Mouse (Mus musculus): ENCODE measurements around the gene Neurl3.

Gene Neurl3

DNA sequence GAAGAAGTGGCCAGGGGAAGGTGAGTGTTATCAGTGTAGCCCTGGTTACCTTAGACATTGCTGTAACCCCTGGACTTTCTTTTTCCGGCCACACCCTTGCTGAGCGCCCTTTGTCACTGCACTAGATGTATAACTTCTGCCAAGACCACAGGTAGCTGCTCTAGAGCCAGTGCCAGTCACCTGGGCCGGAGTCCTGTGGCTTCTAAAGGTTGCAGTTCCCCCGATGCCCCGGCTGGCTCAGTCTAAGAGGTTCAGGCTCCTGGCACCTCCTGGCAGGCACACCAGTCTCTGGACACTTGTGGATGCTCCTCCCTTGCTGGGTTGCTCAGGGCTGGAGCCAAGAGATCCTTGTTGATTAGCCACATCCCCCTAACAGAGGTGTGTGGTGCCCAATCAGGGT is at the start of gene Neurl3:
Gene Neurl3, minus strand, starts transcription at position 225 of the 400 bp plus-strand sequence.
- in situ Hi-C loops (cut with MboI, MseI): no loop called here

DNA sequence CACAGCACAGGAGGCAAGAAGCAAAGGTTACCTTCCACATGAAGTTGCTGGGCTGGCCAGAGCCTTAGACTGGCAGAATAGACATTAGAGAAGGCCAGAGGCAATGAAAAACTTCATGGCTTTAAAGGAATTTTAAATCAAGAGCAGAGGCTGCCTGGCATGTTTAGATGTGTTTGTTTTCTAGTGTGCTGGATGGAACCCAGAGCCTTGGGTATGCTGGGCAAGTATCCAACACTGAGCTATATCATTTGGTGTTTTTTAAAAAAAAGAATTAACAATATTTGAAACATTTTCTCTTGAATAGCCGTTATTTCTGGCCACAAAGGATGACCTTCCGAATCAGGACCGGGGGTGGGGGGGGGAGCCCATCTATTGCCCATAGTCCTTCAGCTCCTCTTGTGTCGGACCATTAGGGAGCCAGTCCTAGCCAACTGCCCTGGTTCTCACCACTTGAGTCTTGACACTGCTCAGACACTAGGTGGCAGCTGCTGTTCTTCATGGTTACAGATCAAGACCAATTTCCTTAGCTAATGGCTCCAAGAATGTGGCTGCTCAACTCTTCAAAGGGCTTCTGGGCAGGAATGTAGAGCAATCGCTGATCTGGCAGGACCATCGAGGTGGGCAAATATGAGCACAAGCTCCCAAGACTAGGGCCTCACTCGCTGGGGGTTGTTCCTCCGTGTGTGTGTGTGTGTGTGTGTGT is 49.4 kb upstream of the Neurl3 start:
- in situ Hi-C loops (cut with MboI, MseI): no loop called here

DNA sequence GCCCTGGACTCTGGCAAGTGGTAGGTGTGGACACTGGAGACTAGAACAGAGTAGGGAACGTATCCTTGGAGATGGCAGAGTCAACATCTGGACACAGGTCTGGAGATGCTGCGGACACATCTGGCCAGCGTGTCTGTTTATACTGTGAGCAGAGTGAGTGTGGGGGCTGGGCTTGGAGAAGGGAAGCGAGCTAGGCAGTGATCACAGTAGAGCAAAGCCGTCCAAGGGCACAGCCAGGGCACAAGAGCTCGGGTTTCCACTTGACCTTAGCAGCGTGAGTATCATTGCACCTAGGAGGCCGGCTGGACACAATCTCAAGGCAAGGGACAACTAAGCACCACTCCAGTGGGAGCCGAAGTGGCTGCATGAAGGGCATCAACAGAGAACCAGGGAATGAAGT is 48.6 kb upstream of the Neurl3 start:
- in situ Hi-C loops (cut with MboI, MseI): no loop called here

DNA sequence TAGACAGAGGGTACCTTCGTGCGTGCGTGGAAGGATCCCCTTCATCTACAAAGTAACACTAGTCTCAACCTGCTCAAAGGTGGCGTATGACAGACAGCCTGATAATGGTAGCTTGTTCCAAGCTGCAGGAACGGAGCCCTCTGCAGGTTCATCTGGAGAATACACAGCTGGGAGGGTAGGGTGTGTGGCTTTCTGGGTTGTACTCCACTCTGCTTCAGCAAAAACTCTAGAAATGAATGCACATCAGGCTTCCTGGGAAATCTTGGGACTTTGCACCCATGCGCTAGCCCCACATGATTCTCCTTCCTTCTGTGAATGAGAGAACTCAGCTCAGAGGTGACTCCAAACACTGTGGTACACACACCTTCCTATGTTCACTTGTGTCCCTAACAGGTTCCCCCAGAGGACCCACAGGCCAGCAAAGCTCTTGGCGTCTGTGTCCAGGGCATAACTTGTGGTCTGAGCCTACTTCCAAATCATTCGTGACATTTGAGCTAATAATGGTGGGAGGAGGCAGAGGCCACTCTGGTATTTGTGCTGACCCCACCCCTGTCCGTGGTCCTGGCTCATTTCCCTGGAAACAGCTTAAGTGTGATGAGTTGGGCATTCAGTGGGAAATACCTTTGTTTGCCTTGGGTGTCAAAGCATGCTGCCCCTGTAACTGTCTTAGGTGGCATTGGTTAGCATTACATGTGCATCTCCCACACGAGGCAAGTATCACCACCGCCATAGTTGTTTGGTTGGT is 47.5 kb upstream of the Neurl3 start:
- in situ Hi-C loops (cut with MboI, MseI): no loop called here

DNA sequence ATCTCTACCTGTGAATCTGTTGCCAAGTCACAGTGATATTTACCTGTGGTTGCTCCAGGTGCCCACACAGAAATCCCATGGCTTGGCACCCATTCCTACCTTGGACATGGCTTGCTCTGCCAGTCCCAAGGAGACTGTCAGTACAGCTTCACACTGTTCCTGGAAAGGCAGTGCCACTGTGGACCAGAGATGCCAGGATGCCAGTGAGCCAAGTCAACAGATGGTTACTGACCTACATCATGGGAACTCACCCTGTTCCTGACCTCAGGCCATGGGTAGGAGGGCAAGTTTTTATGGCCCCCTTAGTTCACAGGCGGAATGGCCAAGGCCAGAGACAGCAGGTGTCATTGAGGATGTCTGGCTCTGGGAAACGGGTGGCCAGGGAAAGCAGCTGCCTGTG is 46.7 kb upstream of the Neurl3 start:
- in situ Hi-C loops (cut with MboI, MseI): no loop called here

DNA sequence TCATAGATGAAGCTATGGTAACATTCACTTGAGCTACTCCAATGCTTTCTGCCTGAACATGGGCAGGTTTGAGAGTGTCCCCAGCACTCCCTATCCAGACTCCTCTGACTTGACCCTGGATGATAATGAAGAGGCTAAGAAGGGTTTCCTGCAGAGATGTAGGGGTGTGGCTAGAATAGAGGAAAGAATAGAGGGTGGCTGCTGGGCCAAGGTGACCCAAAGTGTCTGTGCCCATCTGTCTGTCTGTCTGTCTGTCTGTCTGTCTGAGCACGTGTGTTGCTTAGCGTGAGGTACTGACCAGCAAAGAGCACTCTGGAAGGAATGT is 41.3 kb upstream of the Neurl3 start:
- in situ Hi-C loops (cut with MboI, MseI): no loop called here

DNA sequence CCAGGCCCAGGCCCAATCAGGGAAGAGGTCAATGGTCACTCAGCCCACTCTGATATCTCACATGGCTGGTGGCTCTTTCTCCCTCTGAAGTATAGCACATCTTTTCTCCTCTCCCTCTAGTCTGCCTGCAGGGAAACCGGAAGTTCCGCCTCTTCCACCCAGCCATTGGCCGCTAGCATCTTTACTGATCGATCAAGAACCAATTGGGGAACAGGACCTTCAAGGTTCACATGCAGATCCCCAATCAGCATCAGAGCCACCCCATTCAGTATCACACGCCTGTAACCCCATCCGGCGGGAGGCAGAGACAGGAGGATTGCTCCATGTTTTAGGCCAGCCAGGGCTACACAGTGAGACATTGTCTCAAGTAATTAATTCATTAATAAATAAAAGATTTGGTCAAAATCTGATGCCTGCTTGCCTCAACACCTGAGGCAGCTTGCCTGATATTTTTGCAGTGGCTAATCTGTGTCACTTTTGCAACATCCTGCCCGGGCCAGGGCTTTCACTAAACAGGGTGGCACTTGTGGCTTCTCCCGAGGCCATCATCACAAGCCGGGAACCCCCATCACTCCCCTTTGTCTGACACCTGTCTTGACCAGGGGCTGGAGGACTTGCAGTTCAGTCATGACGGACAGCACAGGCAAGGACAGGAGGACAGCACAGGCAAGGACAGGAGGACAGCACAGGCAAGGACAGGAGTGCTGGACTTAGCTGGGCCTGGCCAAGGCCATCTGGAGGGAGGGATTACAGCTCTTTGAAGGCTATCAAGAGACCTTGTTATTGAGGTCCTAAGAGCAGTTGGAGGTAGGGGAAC is 40.7 kb upstream of the Neurl3 start:
- in situ Hi-C loops (cut with MboI, MseI): no loop called here

DNA sequence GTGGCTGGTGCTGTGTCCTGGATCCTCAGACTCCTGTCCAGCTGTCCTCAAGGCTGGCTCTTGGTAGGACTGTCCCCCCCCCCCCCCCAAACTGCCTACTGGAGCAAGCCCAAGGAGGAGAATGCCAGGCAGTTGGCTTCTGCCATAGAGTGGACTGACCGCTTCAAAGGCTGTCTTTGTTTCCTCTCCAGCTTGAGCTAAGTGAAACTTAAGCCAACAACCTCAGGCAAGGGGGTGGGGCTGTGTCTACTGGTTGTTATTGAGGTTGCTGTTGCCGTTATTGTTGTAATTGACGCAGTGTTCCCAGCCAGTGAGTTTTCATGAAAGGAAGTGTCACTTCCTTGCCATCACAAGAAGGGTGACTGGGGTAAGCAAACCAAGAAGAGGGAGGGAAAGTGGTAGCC is 35.0 kb upstream of the Neurl3 start:
- in situ Hi-C loops (cut with MboI, MseI): no loop called here

DNA sequence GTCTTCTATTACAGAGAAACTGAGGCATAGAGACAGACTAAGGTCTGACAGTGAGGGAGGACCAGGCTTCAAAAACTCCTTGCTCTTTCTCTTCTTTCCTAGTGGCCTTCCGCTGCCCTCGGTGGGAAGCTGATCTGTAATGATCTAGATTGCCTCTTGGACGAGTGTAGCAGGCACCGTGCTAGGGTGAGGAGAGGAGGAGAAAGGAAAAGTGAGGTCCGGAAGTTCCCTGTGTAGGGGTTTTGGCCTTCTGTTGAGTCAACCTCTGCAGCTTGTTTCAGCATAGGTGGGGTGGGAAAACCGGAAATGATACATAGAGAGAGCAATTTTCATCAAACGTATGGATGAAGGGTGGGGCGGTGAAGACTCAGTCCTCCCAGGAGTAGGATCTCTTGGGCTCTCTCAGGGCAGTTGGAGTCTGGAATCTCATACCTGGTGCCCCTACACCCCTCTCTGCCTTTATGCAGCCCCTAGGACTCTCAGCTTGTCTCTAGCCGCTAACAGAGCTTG is 34.5 kb upstream of the Neurl3 start:
- in situ Hi-C loops (cut with MboI, MseI): no loop called here

DNA sequence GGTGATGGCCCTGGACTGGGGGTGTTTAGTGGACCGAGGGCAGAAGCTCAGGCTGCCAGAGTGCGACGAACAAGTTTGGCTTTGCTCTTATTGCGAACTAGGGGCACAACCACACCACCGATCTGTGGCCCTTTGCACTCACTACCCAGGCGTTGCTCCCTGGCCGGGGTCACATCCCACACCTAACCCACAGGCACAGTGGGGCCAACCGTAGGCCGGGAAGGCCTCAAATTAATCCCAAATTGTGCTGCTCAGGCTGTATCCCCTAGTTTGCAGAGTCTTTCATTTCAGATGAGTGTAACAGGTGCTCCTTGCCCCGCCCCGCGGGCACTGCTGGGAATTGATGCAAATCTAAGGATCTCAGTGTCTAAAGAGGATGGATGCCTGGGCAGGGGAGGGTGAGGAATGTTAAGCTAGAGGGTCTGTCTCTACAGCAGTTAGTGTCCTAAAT is 34.0 kb upstream of the Neurl3 start:
- in situ Hi-C loops (cut with MboI, MseI): no loop called here

DNA sequence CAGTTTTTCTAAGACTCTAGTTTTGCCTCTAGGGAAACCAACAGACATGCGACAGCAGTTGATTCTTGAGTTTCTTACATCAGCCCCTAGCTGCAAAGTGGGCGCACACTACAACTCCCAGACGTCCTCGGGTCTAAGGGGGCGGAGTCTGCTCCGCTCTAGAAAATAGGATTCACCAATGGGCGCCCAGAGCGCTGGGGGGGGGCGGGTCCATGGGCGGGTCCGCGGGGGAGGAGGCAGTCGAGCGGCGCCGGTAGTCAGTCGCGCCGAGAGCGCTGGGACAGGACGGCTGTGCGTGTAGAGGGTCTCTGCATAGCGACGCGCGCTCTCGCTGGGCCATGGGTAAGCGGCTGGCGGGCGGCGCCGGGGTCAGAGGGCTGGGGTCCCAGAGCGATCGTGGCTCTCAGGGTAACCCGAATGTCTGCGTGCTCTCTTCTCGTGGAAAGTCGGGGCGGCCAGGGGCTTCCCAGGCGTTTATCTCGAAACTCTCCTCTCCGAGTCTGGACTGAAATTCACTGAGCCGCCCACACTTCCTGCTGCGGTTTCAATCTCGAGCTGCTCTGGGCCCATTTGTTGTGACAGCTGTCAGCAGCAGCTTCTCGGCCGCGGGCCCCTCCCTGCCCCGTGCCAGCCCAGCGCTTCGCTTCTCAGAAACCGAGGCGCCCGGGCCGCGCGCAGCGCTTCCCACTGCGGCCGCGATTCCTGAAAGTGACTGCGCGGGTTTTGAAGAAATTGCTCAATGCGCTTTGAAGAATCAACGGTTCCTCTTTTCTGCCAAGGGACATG is 33.2 kb upstream of the Neurl3 start, which contains the start of gene Arid5a:
Gene Arid5a, plus strand, starts transcription at position 239 of the 786 bp plus-strand sequence.
- in situ Hi-C loops (cut with MboI, MseI): no loop called here

DNA sequence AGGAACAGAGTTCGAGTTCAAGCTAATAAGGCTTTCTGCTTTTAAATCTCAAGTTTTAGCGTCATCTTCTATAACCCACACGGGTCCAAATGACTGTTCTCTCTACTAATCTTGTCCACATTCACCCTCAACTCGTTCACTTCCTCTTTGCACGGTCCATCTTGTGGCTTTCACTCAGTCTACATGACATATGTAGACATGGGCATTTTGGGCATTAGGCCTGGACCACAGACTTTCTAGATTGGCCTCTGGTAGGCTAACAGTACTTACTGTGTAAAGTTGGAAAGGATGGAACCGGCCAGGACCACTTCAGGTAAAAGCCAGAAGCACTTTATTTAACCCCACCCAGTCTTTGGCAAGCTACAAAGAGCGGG is 32.6 kb upstream of the Neurl3 start:
- in situ Hi-C loops (cut with MboI, MseI): no loop called here

DNA sequence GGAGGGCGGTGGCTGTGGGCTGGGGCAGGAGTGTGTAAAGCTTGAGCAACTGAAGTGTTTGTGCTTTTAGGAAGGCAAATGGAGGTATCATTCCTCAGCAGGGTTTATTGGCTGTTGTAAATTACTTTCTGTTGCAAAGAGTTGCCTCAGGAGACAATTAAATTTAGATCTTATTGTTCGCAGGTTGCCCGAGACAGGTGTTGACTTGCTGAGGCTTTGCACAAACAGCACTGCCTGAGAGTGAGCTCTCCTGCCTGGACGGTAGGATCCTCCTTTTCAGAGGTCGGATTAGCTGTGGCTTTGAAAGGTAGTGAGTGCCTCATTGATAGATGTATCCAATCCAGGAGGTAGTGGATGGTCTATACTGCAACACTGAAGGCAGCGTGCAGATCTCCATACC is 31.6 kb upstream of the Neurl3 start:
- in situ Hi-C loops (cut with MboI, MseI): no loop called here

DNA sequence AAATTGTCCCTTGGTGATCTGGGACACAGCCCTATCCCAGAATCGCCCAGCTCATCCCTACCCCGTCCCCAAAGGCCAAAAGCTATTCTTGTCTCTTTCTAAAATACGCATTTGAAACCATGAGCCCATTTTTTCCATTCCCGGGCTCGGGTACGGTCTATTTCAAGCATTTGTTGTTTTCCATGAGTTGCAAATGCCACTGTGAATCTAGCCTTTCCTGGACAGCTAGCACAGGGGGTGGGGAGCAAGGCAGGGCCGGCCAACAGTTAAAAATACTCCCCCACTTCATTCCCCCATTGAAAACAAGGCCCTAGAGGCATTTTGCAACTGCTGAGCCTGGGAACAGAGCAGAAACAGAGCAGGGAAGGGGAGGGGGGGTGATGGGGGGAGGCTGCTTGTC is 30.3 kb upstream of the Neurl3 start:
- in situ Hi-C loops (cut with MboI, MseI): no loop called here

DNA sequence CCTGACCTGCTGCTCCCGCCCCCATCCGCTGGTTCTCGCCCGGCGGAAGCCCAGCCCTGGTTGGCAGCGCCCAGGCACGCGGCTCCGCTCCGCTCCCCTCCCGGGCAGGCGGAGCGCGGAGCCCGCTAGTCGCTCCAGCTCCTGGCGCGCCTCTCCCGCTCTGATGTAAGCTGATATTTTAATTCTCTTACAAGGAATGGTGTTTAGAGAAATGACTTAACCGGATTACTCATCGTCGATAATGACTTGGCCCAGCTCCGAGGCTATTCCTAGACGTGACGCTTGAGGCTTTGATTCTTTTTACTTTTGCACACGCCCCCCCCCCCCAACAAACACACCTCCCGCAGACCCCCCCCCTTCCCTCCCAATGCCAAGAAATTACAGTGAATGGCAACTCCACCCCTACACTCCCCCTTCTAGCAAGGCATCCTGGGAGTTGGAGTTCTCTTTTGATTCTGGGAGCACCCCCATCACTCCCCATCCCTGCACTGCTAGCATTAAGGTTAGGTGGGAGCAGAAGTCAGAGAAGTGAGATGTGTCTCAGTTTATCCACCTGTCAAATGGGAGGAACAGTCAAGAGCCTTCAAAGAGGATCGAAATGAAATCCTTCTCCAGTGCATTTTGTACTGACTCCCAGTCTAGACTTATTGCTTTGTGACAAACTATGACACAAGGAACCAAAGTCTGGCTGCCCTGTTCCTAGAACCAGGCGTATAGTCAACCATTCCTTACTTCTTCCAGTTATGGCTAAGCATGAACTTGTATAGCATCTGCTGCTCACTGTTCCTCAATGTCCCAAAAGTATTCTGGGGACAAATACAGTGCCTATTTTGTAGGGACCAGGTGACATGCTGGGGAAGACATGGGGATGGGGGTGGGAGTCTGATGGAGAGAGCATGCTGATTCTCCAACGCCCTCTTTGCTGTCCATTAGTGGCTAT is 29.2 kb upstream of the Neurl3 start:
- in situ Hi-C loops (cut with MboI, MseI): no loop called here

DNA sequence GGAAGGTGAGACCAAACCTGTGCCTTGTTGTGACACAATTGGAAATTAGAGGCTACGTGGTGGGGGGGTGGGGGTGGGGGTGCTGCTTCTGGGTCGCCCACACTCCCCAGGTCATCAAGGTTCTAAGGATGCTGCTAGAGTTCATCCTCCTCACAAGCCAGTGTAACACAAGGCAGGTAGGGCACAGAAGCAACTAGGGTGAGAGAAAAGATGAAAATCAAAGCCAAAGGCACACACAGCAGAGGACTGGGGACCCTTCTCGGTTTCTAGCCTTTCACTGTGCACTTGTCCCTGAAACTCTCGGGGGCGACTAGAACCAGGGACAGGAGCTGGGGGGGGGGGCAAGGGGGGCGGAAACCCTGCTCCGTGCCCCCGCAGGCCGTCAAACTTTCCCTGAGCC is 28.5 kb upstream of the Neurl3 start:
- in situ Hi-C loops (cut with MboI, MseI): no loop called here

DNA sequence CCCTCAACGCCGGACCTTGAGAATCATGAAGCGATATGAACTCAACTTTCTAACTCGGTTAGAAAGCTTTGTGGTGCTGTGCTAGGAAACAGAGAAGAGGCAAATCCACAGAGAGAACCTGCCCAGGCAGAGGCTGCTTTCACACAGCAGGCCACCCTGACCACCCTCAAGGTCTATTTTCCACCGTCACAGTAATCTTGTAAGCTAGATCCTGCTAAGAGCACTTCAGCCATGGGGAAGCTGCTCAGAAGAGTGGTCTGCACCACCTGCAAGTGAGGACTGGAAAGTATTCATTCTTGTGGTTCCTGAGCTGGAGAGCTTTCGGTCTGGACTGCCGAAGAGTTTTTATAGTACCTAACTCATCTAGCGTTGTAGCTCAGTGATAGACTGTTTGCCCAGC is 27.8 kb upstream of the Neurl3 start:
- in situ Hi-C loops (cut with MboI, MseI): no loop called here

DNA sequence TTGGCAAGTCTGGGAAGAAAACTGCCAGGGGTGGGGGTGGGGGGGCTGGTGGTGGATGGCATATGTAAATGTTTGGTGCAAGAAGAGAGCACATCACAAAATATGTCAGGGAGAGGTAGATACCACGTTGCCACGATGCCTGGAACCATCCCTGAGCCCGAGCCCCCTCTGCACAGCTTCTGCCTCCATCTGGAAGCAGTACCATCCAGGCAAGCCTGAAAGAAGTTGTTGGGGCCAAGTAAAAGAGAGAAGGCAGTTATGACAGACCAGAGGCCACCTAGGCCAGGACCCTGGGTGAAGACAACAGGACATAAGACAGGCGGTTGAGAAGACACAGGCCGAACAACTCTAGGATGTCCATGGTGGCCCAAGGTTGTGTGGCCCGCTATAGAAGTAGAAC is 26.0 kb upstream of the Neurl3 start:
- in situ Hi-C loops (cut with MboI, MseI): no loop called here

DNA sequence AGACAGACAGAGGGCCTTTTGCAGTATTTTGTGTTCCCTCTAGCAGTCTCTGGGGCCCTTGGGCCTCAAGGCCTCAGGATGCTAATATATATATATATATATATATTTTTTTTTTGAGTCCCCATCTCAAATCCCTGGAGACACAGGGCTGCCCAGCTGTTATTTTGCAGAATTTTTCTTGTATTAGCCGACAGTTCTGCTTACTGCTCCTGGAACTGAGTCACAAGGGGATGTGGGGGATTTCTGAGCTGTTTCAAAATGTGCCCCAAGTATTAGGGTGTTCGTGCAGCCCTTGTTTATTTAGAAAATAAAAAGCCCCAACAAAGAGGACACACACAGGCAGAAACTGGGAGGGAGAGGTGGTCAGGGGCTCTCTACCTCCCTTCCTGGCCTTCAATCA is 25.2 kb upstream of the Neurl3 start:
- in situ Hi-C loops (cut with MboI, MseI): loop anchor here in 1 of 2 experiments (25.0 kb wide), 1 partner anchor 1462 kb away; the partner anchor contains the start of genes Fam168b and Plekhb2

DNA sequence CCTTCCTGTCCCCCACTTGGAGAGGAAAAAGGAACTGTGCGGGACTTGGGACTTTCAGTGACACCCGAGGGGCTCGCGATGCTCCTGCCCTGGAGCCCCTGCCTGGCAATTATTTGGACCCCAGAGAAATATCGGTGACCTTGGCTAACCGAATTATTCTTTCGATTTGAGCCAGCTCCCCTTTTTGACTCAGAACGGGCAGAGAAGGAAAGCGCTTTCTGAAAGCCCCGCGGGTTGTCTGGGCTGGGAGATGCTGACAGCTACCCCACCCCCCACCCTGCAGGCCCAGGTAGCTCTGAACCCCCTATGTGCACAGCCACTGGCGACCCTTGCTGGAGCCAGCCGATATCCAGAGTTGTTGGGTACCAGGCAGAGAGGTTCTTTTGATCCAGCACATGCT is 24.6 kb upstream of the Neurl3 start:
- in situ Hi-C loops (cut with MboI, MseI): loop anchor here in 1 of 2 experiments (25.0 kb wide), 1 partner anchor 1462 kb away; the partner anchor contains the start of genes Fam168b and Plekhb2
